Mouse (Mus musculus) E14TG2a.4 (cell line): ENCODE data around the gene Stard13.

Experiments used
- H3K27me3 ChIP-seq: 2 replicates; pipeline ENCODE4 v1.6.1; 2014; ENCODE audit warnings: low read length, control low read depth; ENCODE audit not compliant: insufficient read depth
- H3K36me3 ChIP-seq: 2 replicates; pipeline ENCODE4 v1.6.1; 2014; ENCODE audit warnings: low read length, control low read depth; ENCODE audit not compliant: insufficient read depth
- H3K4me1 ChIP-seq: replicated peaks from 2 replicates; pipeline ENCODE4 v1.6.1; 2014; ENCODE audit warnings: low read depth, low read length, control low read depth
- H3K4me3 ChIP-seq: replicated peaks from 2 replicates; pipeline ENCODE4 v1.5.1; 2014; ENCODE audit warnings: mild to moderate bottlenecking, low read length
- H3K9me3 ChIP-seq: 2 replicates; pipeline ENCODE4 v1.6.1; 2014; ENCODE audit warnings: low read length, control low read depth
- CTCF ChIP-seq: conservative IDR thresholded peaks from 2 replicates; pipeline ENCODE4 v1.5.1; 2014; ENCODE audit warnings: low read length
- NANOG ChIP-seq: IDR thresholded peaks from 2 replicates; pipeline ENCODE4 v1.6.1; 2014; ENCODE audit warnings: borderline replicate concordance, low read length, mixed read lengths
- POU5F1 ChIP-seq: IDR thresholded peaks from 2 replicates; pipeline ENCODE4 v1.6.1; 2014; ENCODE audit warnings: low read length, borderline replicate concordance

The Stard13 gene

DNA sequence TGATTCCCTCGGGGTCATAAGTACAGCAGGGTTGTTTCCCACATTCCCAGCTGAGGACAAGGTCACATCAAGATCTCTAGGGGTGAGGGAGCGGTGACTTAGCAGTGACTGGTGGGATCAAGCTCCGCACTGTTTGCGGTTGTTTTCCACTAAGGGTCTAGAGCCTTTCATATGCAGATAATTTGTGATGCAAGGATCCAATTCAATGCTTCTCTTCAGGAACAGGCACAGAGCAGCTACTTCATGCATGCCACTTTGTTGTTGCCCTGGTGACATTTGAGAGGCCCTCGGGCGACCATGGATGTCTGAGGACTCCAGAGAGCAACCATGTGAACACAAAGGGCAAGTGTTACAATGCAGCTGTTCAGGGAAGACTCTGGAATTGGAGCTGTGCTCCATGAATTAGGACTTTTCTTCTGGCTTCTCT is 14.9 kb downstream of the Stard13 start:
- Histone ChIP-seq H3K4me3 (no peak overlapping the region), H3K4me1 (peaks cover 29% of the 10 kb centered on the region), H3K27me3 (peaks cover 3% of the 10 kb centered on the region; the same call in 1 of the 2 replicates), H3K9me3 (peaks cover 10% of the 10 kb centered on the region; the same call in 1 of the 2 replicates), H3K36me3 (no peaks in the 10 kb centered on the region)
- peak; percentile 70; the same call in 1 of the 2 replicates for TF ChIP-seq POU5F1
- 0 out of 2 replicates have a peak, but pooled peaks have one; percentile 24 for TF ChIP-seq NANOG
- TF ChIP-seq CTCF: no peak

GRCm38 (mm10) chr5:151213097-151213496 is 20.5 kb downstream of the Stard13 start:
- TF ChIP-seq NANOG: no peak
- no peak for TF ChIP-seq CTCF
- TF ChIP-seq POU5F1: no peak

DNA sequence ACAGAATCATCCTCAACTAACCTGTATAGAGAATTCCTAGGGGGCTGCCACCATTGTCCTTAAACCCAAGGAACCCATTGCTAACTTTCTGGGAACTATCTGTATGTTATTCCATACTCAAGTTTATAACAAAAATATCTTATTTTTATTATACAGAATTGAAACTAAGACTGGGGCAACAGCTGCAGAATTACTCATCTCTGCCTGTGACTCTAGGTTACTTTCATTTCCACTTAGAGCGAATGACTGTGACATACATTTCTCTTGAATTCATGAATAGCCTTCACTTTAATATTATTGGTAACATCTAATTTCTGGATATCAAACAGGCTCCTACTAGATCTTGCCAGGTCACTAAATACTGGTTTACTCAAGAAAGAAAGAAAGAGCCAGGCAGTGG is 22.8 kb downstream of the Stard13 start:
- H3K4me1 ChIP-seq: no peaks in the 10 kb centered on the region
- H3K4me3 ChIP-seq: no peak overlapping the region
- TF ChIP-seq NANOG (no peak), CTCF (no peak), POU5F1 (no peak)
- H3K27me3 ChIP-seq: peaks cover 5% of the 10 kb centered on the region; the same call in 1 of the 2 replicates
- no peaks in the 10 kb centered on the region for H3K9me3 ChIP-seq
- H3K36me3 ChIP-seq: no peaks in the 10 kb centered on the region

More at GRCm38 (mm10) chr5:151213097-151213496, 20.5 kb downstream of the Stard13 start:
- H3K9me3 ChIP-seq: no peaks in the 10 kb centered on the region
- no peak overlapping the region for H3K4me3 ChIP-seq
- peaks cover 5% of the 10 kb centered on the region; the same call in 1 of the 2 replicates for H3K27me3 ChIP-seq
- no peaks in the 10 kb centered on the region for H3K36me3 ChIP-seq
- H3K4me1 ChIP-seq: peaks cover 5% of the 10 kb centered on the region

DNA sequence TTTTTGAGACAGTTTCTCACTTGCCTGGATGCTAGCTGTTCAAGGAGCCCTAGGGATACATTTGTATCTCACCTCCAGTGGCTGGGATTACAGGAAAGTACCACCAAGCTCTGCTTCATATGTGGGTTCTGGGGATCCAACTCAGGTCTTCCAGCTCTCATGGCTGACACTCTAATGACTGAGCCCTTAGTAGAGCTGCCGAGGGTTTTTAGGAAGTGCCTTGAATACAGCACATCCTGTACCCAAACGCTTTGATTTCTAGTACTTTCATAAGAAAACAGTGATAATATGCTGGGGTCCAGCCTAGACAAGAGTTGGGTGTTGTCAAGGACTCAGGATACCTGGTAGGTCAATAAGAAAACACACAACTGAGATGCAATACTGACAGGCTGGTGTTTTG is 23.6 kb downstream of the Stard13 start:
- no peaks in the 10 kb centered on the region for H3K9me3 ChIP-seq
- H3K4me1 ChIP-seq: no peaks in the 10 kb centered on the region
- no peak for TF ChIP-seq NANOG
- no peak for TF ChIP-seq CTCF
- TF ChIP-seq POU5F1: no peak
- H3K36me3 ChIP-seq: no peaks in the 10 kb centered on the region
- H3K4me3 ChIP-seq: no peak overlapping the region
- peaks cover 5% of the 10 kb centered on the region; the same call in 1 of the 2 replicates for H3K27me3 ChIP-seq

- H3K4me1 ChIP-seq: peaks cover 13% of the 10 kb centered on the region
- H3K9me3 ChIP-seq: no peaks in the 10 kb centered on the region
- H3K4me3 ChIP-seq: no peak overlapping the region
- no peaks in the 10 kb centered on the region for H3K27me3 ChIP-seq
- H3K36me3 ChIP-seq: no peaks in the 10 kb centered on the region
- no peak for TF ChIP-seq POU5F1
- TF ChIP-seq CTCF: no peak
- no peak for TF ChIP-seq NANOG
Observed at GRCm38 (mm10) chr5:151205017-151205416, 28.6 kb downstream of the Stard13 start.

- Histone ChIP-seq H3K36me3 (no peaks in the 10 kb centered on the region), H3K27me3 (no peaks in the 10 kb centered on the region), H3K4me3 (no peak overlapping the region), H3K9me3 (no peaks in the 10 kb centered on the region), H3K4me1 (peaks cover 20% of the 10 kb centered on the region)
- no peak for TF ChIP-seq NANOG
Observed at GRCm38 (mm10) chr5:151202925-151203324, 30.7 kb downstream of the Stard13 start.

DNA sequence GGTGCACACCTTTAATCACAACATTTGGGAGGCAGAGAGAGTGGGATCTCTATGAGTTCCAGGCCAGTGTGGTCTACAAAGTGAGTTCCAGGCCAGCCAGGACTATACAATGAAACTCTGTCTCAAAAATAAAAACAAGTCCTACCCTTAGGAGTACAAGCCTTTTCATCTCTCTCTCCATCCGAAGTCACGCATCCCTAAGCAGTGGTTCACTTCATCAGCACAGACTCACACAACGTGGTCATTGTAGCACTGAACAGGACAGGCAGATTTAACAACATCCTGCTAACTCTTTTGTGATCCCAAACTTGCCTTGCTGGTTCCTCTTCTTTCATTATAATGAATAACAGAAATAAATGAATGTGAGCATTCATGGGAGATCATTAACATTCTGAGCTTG is 32.4 kb downstream of the Stard13 start:
- Histone ChIP-seq H3K36me3 (no peaks in the 10 kb centered on the region), H3K4me3 (no peak overlapping the region), H3K9me3 (no peaks in the 10 kb centered on the region), H3K4me1 (peaks cover 23% of the 10 kb centered on the region), H3K27me3 (no peaks in the 10 kb centered on the region)
- TF ChIP-seq CTCF (no peak), NANOG (no peak), POU5F1 (no peak)

- H3K27me3 ChIP-seq: no peaks in the 10 kb centered on the region; the same call in 1 of the 2 replicates
- TF ChIP-seq CTCF (no peak), NANOG (no peak), POU5F1 (no peak)
- no peak overlapping the region for H3K4me3 ChIP-seq
- peaks cover 23% of the 10 kb centered on the region for H3K4me1 ChIP-seq
- no peaks in the 10 kb centered on the region for H3K9me3 ChIP-seq
- H3K36me3 ChIP-seq: no peaks in the 10 kb centered on the region
Observed at GRCm38 (mm10) chr5:151199235-151199634, 34.4 kb downstream of the Stard13 start.

- no peak overlapping the region for H3K4me3 ChIP-seq
- H3K36me3 ChIP-seq: no peaks in the 10 kb centered on the region
- peaks cover 11% of the 10 kb centered on the region for H3K27me3 ChIP-seq
- no peak for TF ChIP-seq CTCF
- no peak for TF ChIP-seq NANOG
- TF ChIP-seq POU5F1: no peak
- no peaks in the 10 kb centered on the region for H3K9me3 ChIP-seq
- peaks cover 16% of the 10 kb centered on the region for H3K4me1 ChIP-seq
Observed at GRCm38 (mm10) chr5:151196603-151197272, 36.9 kb downstream of the Stard13 start.
